Mouse (Mus musculus) C2C12 (cell line): ENCODE results near the gene Adgrv1.

Source experiments
- CTCF ChIP-seq: IDR thresholded peaks from one replicate; pipeline ENCODE4 v1.5.1; 2011; ENCODE audit not compliant: control insufficient read depth, insufficient read depth, insufficient read length
- USF1 ChIP-seq: IDR thresholded peaks from one replicate; pipeline ENCODE4 v1.6.1; 2011; ENCODE audit warnings: low read depth, mild to moderate bottlenecking, control low read depth, moderate library complexity

- no peak for TF ChIP-seq CTCF
- TF ChIP-seq USF1 = no peak
Measured at GRCm38 (mm10) chr13:81086969-81087682, 545.8 kb downstream of the Adgrv1 start.
